Mouse (Mus musculus) spleen, adult 2 months (tissue): ENCODE results near the gene Ets1.

Experiments
- CTCF ChIP-seq: fragments of 200-500 bp; IDR thresholded peaks from 2 replicates; pipeline ENCODE4 v1.5.1; 2011; ENCODE audit warnings: mild to moderate bottlenecking, inconsistent platforms; ENCODE audit not compliant: insufficient read depth, insufficient read length, insufficient replicate concordance; ENCODE audit errors: extremely low read depth
- POLR2A ChIP-seq: fragments of 200-500 bp; IDR thresholded peaks from 2 replicates; pipeline ENCODE4 v1.6.1; 2011; ENCODE audit warnings: low read depth, low read length, inconsistent platforms

DNA sequence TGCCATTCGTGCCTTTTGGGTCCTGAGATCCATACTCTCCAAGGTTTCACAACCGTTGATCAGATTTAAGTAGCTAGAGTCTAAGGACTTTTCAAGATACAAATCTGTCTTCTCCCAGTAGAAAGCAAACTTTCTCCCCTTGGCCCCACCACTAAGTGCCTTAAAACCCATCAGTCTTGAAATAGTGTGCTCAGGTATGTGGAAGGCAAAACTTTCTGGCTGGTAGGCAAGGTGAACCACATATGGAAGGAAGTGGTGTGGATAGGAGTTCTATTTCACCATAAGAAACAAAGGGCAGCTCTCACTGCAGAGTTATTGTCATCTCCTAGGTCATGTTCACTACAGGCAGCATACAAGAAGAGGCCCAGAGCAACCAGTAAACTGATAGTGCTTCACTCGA lies 57.4 kb downstream of the Ets1 start:
- TF ChIP-seq CTCF = no peak
- TF ChIP-seq POLR2A = no peak
